Mouse (Mus musculus): ENCODE results near the gene Cabp2. TPM values are rescaled to one million over a fixed set of nuclear protein-coding genes. Genes with fewer than 3 reads are reported as not detected.
A peak's percentile ranks its signal among the peaks of the same experiment; 100 is the strongest.

The Cabp2 gene
- polyA plus RNA-seq, 1 experiment from 2014 or later = not detected

DNA sequence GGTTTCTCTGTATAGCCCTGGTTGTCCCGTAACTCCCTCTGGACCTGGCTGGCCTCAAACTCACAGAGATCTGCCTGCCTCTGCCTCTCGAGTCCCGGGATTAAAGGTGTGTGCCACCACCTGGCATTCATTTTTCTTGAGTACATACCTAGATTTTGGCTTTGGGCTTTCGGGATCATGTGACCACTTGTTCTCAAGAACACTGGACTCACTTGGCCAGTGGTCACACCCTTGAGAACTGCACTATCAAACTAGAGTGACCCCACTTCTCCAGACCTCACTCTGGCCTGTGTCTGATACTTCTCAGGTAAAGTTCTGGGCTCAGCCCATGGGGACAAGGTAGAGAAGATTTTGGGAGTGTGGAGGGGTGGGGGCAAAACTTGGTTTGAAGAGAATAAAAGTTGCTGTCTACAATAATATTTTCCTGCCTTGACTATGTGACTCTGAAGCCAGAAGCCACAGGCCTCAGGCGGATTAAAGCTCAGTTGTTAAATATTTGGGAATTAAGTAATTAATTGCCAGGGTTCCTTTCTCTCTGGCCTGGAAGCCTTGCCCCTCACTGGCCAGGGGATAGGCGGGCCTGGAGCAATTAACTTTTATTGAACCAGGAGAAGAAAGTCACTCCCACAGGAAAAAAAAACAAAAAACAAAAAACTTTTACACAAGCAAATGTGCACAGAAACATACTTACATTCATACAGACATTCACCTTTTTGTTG, 8.5 kb upstream of the Cabp2 start:
- TF ChIP-seq CTCF (IDR thresholded peaks at IDR 0.05; ENCODE audit: low read depth) = no peak
- WGBS = 71% methylated on average over 6 of the region's 6 CpGs
- H3K9ac ChIP-seq (ENCODE audit: low read depth, low read length) = no peak overlapping the region
- no peak for ATAC-seq
- no peaks in the 10 kb centered on the region for H3K36me3 ChIP-seq (ENCODE audit: control insufficient read depth, insufficient read depth)
- no peaks in the 10 kb centered on the region for H3K27me3 ChIP-seq (replicated peaks; ENCODE audit: control insufficient read depth, insufficient read depth, low read length)
- H3K27ac ChIP-seq (ENCODE audit: low read depth, low read length) = no peak overlapping the region
- H3K4me1 ChIP-seq (replicated peaks; ENCODE audit: control insufficient read depth, insufficient read depth, low read length) = no peaks in the 10 kb centered on the region
- H3K4me3 ChIP-seq (ENCODE audit: low read depth, low read length) = no peak overlapping the region
- no peak overlapping the region for H3K4me2 ChIP-seq (replicated peaks; ENCODE audit: low read depth)
- H3K9me3 ChIP-seq (ENCODE audit: control insufficient read depth) = no peaks in the 10 kb centered on the region

- WGBS = 67% methylated on average over 1 of the region's 1 CpGs
- no peak for TF ChIP-seq CTCF (IDR thresholded peaks at IDR 0.05; ENCODE audit: low read depth)
- no peak for ATAC-seq
Measured at GRCm38 (mm10) chr19:4075531-4075930, 5.8 kb upstream of the Cabp2 start.

GRCm38 (mm10) chr19:4079594-4079993, 1.8 kb upstream of the Cabp2 start:
- no peak for TF ChIP-seq CTCF (IDR thresholded peaks at IDR 0.05; ENCODE audit: low read depth)
- no peak overlapping the region for H3K27ac ChIP-seq (ENCODE audit: low read depth, low read length)
- H3K9me3 ChIP-seq (ENCODE audit: control insufficient read depth) = no peaks in the 10 kb centered on the region
- H3K4me2 ChIP-seq (replicated peaks; ENCODE audit: low read depth) = no peak overlapping the region
- ATAC-seq = no peak
- H3K4me1 ChIP-seq (replicated peaks; ENCODE audit: control insufficient read depth, insufficient read depth, low read length) = no peaks in the 10 kb centered on the region
- H3K9ac ChIP-seq (ENCODE audit: low read depth, low read length) = no peak overlapping the region
- no peaks in the 10 kb centered on the region for H3K36me3 ChIP-seq (ENCODE audit: control insufficient read depth, insufficient read depth)
- no peaks in the 10 kb centered on the region for H3K27me3 ChIP-seq (replicated peaks; ENCODE audit: control insufficient read depth, insufficient read depth, low read length)
- WGBS = 84% methylated on average over 1 of the region's 1 CpGs
- H3K4me3 ChIP-seq (ENCODE audit: low read depth, low read length) = no peak overlapping the region

More at GRCm38 (mm10) chr19:4075531-4075930, 5.8 kb upstream of the Cabp2 start:
- no peak overlapping the region for H3K4me2 ChIP-seq (replicated peaks; ENCODE audit: low read depth)
- no peaks in the 10 kb centered on the region for H3K9me3 ChIP-seq (ENCODE audit: control insufficient read depth)
- no peak overlapping the region for H3K4me3 ChIP-seq (ENCODE audit: low read depth, low read length)
- H3K27ac ChIP-seq (ENCODE audit: low read depth, low read length) = no peak overlapping the region
- H3K9ac ChIP-seq (ENCODE audit: low read depth, low read length) = no peak overlapping the region
- H3K36me3 ChIP-seq (ENCODE audit: control insufficient read depth, insufficient read depth) = no peaks in the 10 kb centered on the region
- no peaks in the 10 kb centered on the region for H3K4me1 ChIP-seq (replicated peaks; ENCODE audit: control insufficient read depth, insufficient read depth, low read length)
- no peaks in the 10 kb centered on the region for H3K27me3 ChIP-seq (replicated peaks; ENCODE audit: control insufficient read depth, insufficient read depth, low read length)

DNA sequence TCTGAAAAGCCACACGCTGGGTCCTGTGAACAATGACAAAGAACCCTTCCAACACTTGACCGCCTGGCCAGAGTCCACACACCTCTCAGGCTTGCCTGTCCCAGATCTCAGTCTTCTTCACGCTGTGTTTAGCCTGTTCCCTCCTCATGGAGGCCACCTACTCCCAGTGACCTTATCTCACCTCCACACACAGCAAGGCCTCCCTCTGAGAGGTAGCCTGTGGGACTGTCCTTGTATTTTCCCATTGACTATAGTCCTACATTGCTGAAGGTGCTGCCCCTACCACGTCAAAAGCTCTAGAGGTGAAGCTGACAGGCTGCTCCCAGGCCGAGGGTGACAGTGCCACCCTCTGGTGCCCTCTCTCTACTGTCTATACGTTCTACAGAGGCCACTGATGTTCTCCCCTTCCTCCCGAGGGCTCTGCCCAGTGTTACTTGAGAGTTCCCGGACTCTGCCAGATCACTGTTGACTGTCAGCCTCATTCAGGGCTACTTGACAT, 818 bp upstream of the Cabp2 start:
- Histone ChIP-seq H3K27me3 (replicated peaks; ENCODE audit: control insufficient read depth, insufficient read depth, low read length) (no peaks in the 10 kb centered on the region), H3K4me3 (ENCODE audit: low read depth, low read length) (no peak overlapping the region), H3K4me2 (replicated peaks; ENCODE audit: low read depth) (no peak overlapping the region), H3K9me3 (ENCODE audit: control insufficient read depth) (no peaks in the 10 kb centered on the region), H3K27ac (ENCODE audit: low read depth, low read length) (no peak overlapping the region), H3K9ac (ENCODE audit: low read depth, low read length) (no peak overlapping the region), H3K36me3 (ENCODE audit: control insufficient read depth, insufficient read depth) (no peaks in the 10 kb centered on the region), H3K4me1 (replicated peaks; ENCODE audit: control insufficient read depth, insufficient read depth, low read length) (no peaks in the 10 kb centered on the region)
- WGBS = 67% methylated on average over 8 of the region's 8 CpGs
- ATAC-seq = no peak
- TF ChIP-seq CTCF (IDR thresholded peaks at IDR 0.05; ENCODE audit: low read depth) = peak; percentile 60

- Histone ChIP-seq H3K4me1 (replicated peaks; ENCODE audit: control insufficient read depth, insufficient read depth, low read length) (no peaks in the 10 kb centered on the region), H3K9ac (ENCODE audit: low read depth, low read length) (no peak overlapping the region), H3K4me2 (replicated peaks; ENCODE audit: low read depth) (no peak overlapping the region), H3K36me3 (ENCODE audit: control insufficient read depth, insufficient read depth) (no peaks in the 10 kb centered on the region), H3K27me3 (replicated peaks; ENCODE audit: control insufficient read depth, insufficient read depth, low read length) (no peaks in the 10 kb centered on the region), H3K27ac (ENCODE audit: low read depth, low read length) (no peak overlapping the region), H3K4me3 (ENCODE audit: low read depth, low read length) (no peak overlapping the region), H3K9me3 (ENCODE audit: control insufficient read depth) (no peaks in the 10 kb centered on the region)
- no peak for ATAC-seq
- 79% methylated on average over 11 of the region's 11 CpGs for WGBS
- TF ChIP-seq CTCF (IDR thresholded peaks at IDR 0.05; ENCODE audit: low read depth) = no peak
Measured at GRCm38 (mm10) chr19:4082219-4082965, 1.0 kb downstream of the Cabp2 start.

DNA sequence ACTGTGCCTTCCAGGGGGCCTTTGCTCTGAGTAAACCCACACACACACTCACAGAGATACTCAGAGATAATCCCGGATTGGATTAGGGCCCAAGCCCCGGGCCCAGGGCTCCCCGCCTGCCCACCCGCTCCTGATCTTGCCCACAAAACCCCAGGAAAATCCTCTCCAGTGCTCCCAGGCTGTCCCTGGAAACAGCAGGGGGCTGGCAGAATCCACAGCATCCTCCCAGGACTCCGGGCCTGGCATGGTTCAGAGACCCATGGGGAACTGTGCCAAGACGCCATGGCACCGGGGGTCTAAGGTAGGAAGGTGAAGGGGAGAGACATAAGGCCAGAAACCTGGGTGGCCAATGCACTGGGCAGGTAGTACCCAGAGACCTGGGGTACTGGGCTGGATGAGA, 1.9 kb downstream of the Cabp2 start:
- Histone ChIP-seq H3K27me3 (replicated peaks; ENCODE audit: control insufficient read depth, insufficient read depth, low read length) (no peaks in the 10 kb centered on the region), H3K4me3 (ENCODE audit: low read depth, low read length) (no peak overlapping the region), H3K27ac (ENCODE audit: low read depth, low read length) (no peak overlapping the region), H3K4me1 (replicated peaks; ENCODE audit: control insufficient read depth, insufficient read depth, low read length) (no peaks in the 10 kb centered on the region), H3K36me3 (ENCODE audit: control insufficient read depth, insufficient read depth) (no peaks in the 10 kb centered on the region), H3K9ac (ENCODE audit: low read depth, low read length) (no peak overlapping the region), H3K4me2 (replicated peaks; ENCODE audit: low read depth) (no peak overlapping the region), H3K9me3 (ENCODE audit: control insufficient read depth) (no peaks in the 10 kb centered on the region)
- 80% methylated on average over 7 of the region's 7 CpGs for WGBS
- no peak for ATAC-seq
- TF ChIP-seq CTCF (IDR thresholded peaks at IDR 0.05; ENCODE audit: low read depth) = no peak

Data from intestine, postnatal 0 days (tissue).